8 mouse cellular contexts compared by ENCODE assay signal in the genomic region with DNA sequence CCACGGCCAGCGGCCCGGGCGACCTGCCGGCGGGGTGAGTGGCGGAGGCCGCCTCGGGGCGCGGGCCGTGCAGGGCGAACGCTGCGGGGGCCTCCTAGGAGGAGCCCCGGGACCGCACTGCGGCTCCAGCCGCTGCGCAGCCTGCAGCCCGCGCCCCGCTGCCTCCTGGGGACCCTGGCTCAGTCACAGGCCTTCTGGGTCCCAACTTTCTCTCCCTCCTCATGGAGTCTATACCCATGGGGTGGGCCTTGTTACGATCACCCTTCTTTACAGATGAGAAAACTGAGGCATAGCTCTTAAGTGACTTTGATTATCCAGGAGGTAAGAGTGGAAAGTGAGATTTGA. TPM values are rescaled to one million over a fixed set of nuclear protein-coding genes. Genes with fewer than 3 reads are reported as not detected.
DNase-seq lines count a peak whose midpoint lies in the region; ATAC-seq and TF ChIP-seq lines count a peak whose summit lies in the region.

No protein-coding gene starts in this region.

- H3K27ac ChIP-seq in layer of hippocampus, adult 2 months, result no peak overlapping the region
- no peak overlapping the region for H3K27ac ChIP-seq in embryonic facial prominence, embryonic 11.5 days (replicated peaks; ENCODE audit: low read depth, low read length)
- no peak overlapping the region for H3K27ac ChIP-seq in hindbrain, embryonic 15.5 days (replicated peaks)
- no peak overlapping the region for H3K27ac ChIP-seq in midbrain, embryonic 16.5 days (ENCODE audit: low read length)

- H3K9me3 ChIP-seq in embryonic facial prominence, embryonic 11.5 days (replicated peaks; ENCODE audit: control insufficient read depth, low read length), result no peaks in the 10 kb centered on the region
- H3K9me3 ChIP-seq in hindbrain, embryonic 15.5 days, result no peaks in the 10 kb centered on the region
- no peaks in the 10 kb centered on the region for H3K9me3 ChIP-seq in midbrain, embryonic 16.5 days (replicated peaks; ENCODE audit: control insufficient read depth, low read length, poor library complexity, severe bottlenecking)

- H3K36me3 ChIP-seq in embryonic facial prominence, embryonic 11.5 days (replicated peaks; ENCODE audit: control insufficient read depth, insufficient read depth, low read depth, low read length), result no peaks in the 10 kb centered on the region
- no peaks in the 10 kb centered on the region for H3K36me3 ChIP-seq in hindbrain, embryonic 15.5 days
- H3K36me3 ChIP-seq in midbrain, embryonic 16.5 days (ENCODE audit: control insufficient read depth, insufficient read depth, low read length), result no peaks in the 10 kb centered on the region

- ATAC-seq in embryonic facial prominence, embryonic 11.5 days (replicated peaks; ENCODE audit: insufficient number of reproducible peaks, low FRiP score, low TSS enrichment, low read depth), result no peak; the same call in 1 of the 2 replicates
- peak; percentile 58; the same call in 1 of the 2 replicates for ATAC-seq in hindbrain, embryonic 15.5 days (ENCODE audit: low FRiP score, low read depth)
- ATAC-seq in midbrain, embryonic 16.5 days, result peak; percentile 44

- TF ChIP-seq CTCF in layer of hippocampus, adult 2 months (conservative IDR thresholded peaks at IDR 0.05), result no peak

- peaks cover 4% of the 10 kb centered on the region; the same call in 1 of the 2 replicates for H3K4me1 ChIP-seq in embryonic facial prominence, embryonic 11.5 days (ENCODE audit: control insufficient read depth, insufficient read depth, low read length)
- H3K4me1 ChIP-seq in hindbrain, embryonic 15.5 days (replicated peaks), result peaks cover 17% of the 10 kb centered on the region
- H3K4me1 ChIP-seq in midbrain, embryonic 16.5 days (ENCODE audit: control insufficient read depth, insufficient read depth, low read length), result peaks cover 8% of the 10 kb centered on the region; the same call in 1 of the 2 replicates

- H3K27me3 ChIP-seq in embryonic facial prominence, embryonic 11.5 days (ENCODE audit: control insufficient read depth, insufficient read depth, low read length), result peaks cover 2% of the 10 kb centered on the region; the same call in 1 of the 2 replicates
- H3K27me3 ChIP-seq in hindbrain, embryonic 15.5 days, result no peaks in the 10 kb centered on the region
- H3K27me3 ChIP-seq in midbrain, embryonic 16.5 days (ENCODE audit: control insufficient read depth, insufficient read depth, low read depth, low read length), result no peaks in the 10 kb centered on the region

- peak overlapping the region; percentile 45 for H3K4me3 ChIP-seq in layer of hippocampus, adult 2 months
- peak overlapping the region; percentile 60 for H3K4me3 ChIP-seq in embryonic facial prominence, embryonic 11.5 days (ENCODE audit: low read depth, low read length)
- peak overlapping the region; percentile 65 for H3K4me3 ChIP-seq in hindbrain, embryonic 15.5 days
- H3K4me3 ChIP-seq in midbrain, embryonic 16.5 days (ENCODE audit: low read depth, low read length), result peak overlapping the region; percentile 73

- H3K9ac ChIP-seq in embryonic facial prominence, embryonic 11.5 days (replicated peaks; ENCODE audit: low read length), result peak overlapping the region; percentile 76
- H3K9ac ChIP-seq in hindbrain, embryonic 15.5 days, result peak overlapping the region; percentile 72
- H3K9ac ChIP-seq in midbrain, embryonic 16.5 days (ENCODE audit: low read depth, low read length), result peak overlapping the region; percentile 85

- WGBS in embryonic facial prominence, embryonic 11.5 days, result 2% methylated on average over 18 of the region's 24 CpGs
- 3% methylated on average over 24 of the region's 24 CpGs for WGBS in hindbrain, embryonic 15.5 days
- 4% methylated on average over 14 of the region's 24 CpGs for whole genome bisulfite sequencing in midbrain, embryonic 16.5 days

- peak overlapping the region; percentile 97 for H3K4me2 ChIP-seq in embryonic facial prominence, embryonic 11.5 days (ENCODE audit: low read depth, low read length)
- H3K4me2 ChIP-seq in hindbrain, embryonic 15.5 days, result peak overlapping the region; percentile 91
- peak overlapping the region; percentile 94 for H3K4me2 ChIP-seq in midbrain, embryonic 16.5 days (ENCODE audit: low read length)

- no peak for DNase-seq in layer of hippocampus, adult 2 months (ENCODE audit: low spot score in 2 of 2)
- DNase-seq in layer of hippocampus, adult 18-20 months (ENCODE audit: low spot score in 2 of 2), result no peak
- DNase-seq in embryonic facial prominence, embryonic 11.5 days (ENCODE audit: low spot score), result peak; percentile 44
- DNase-seq in spleen, adult 18-20 months, result no peak
- DNase-seq in right cerebral cortex, postnatal 25 days, result no peak
- DNase-seq in frontal cortex, postnatal 25 days (ENCODE audit: low spot score in 2 of 2), result no peak

RNA-seq across cellular contexts. Expression of gene Ttc39a, which starts 0.7 kb away (rescaled TPM):
- 1 to 10 TPM; 1.4 to 1.8 TPM for total RNA-seq in layer of hippocampus, adult 2 months (2021)
- 1 to 10 TPM; 1.4 to 1.8 TPM for total RNA-seq in layer of hippocampus, adult 18-20 months (2021)
- polyA plus RNA-seq in embryonic facial prominence, embryonic 11.5 days (2014; fragmentation: Nextera tagmentation; extraction: Ambion mirVana), result 4.3 and 4.8 TPM in 2 replicates
- 3.2 and 3.9 TPM in 2 replicates for polyA plus RNA-seq in hindbrain, embryonic 15.5 days (2015; fragmentation: Nextera tagmentation; extraction: Ambion mirVana)
- 2.8 and 2.9 TPM in 2 replicates for polyA plus RNA-seq in midbrain, embryonic 16.5 days (2015; fragmentation: Nextera tagmentation; extraction: Ambion mirVana)
